Mouse (Mus musculus) midbrain, embryonic 10.5 days (tissue): Measurements from ENCODE around the gene Gm13271. TPM values are rescaled to one million over a fixed set of nuclear protein-coding genes. Genes with fewer than 3 reads are reported as not detected.
"Not testable (repeated sequence)": the region's sequence is repeated elsewhere in the genome, so short reads cannot be mapped to it uniquely, and the experiment has no call there.

Experiments used
- DNase-seq: peaks from one replicate; pipeline ENCODE4 v3.0.0-alpha.2; 2017; ENCODE audit warnings: low spot score
- H3K27ac ChIP-seq: fragments of 300-500 bp; sonication (generic); replicated peaks from 2 replicates; pipeline ENCODE4 v1.5.1; 2016; ENCODE audit warnings: mild to moderate bottlenecking
- H3K27me3 ChIP-seq: fragments of 300-500 bp; sonication (generic); 2 replicates; pipeline ENCODE4 v1.6.1; 2016; ENCODE audit warnings: low read depth, mild to moderate bottlenecking; ENCODE audit not compliant: poor library complexity, severe bottlenecking
- H3K36me3 ChIP-seq: fragments of 300-500 bp; sonication (generic); 2 replicates; pipeline ENCODE4 v1.6.1; 2016; ENCODE audit warnings: mild to moderate bottlenecking, moderate library complexity
- H3K4me1 ChIP-seq: fragments of 300-500 bp; sonication (generic); 2 replicates; pipeline ENCODE4 v1.6.1; 2016
- H3K4me3 ChIP-seq: fragments of 300-500 bp; sonication (generic); 2 replicates; pipeline ENCODE4 v1.5.1; 2016; ENCODE audit warnings: mild to moderate bottlenecking, moderate library complexity
- H3K9me3 ChIP-seq: fragments of 300-500 bp; sonication (generic); replicated peaks from 2 replicates; pipeline ENCODE4 v1.6.1; 2016; ENCODE audit warnings: mild to moderate bottlenecking
- WGBS: fragments of 180-500 bp; shearing (Covaris S2); methylation state at CpG from one replicate; pipeline ENCODE4 v1.1.7; 2016; 5-methylcytosine and 5-hydroxymethylcytosine counted together
- polyA plus RNA-seq: library from polyadenylated mRNA; unstranded; fragments of >200 nt; fragmentation: Nextera tagmentation; extraction: Ambion mirVana; gene quantifications from 2 replicates; pipeline ENCODE4 v1.2.1, GENCODE M21; 2016

Gene Gm13271
- polyA plus RNA-seq: not detected in 2 replicates

- H3K27me3 ChIP-seq: not testable (repeated sequence)
Observed at GRCm38 (mm10) chr4:88754818-88755340, at the start of gene Gm13271. Gm13271 (plus strand) TSS chr4:88754868.

GRCm38 (mm10) chr4:88705924-88706323 is 48.7 kb upstream of the Gm13271 start:
- WGBS: 49% methylated on average over 3 of the region's 3 CpGs
- Histone ChIP-seq H3K27ac (no peak overlapping the region), H3K27me3 (no peaks in the 10 kb centered on the region), H3K9me3 (no peaks in the 10 kb centered on the region), H3K36me3 (no peaks in the 10 kb centered on the region), H3K4me1 (no peaks in the 10 kb centered on the region), H3K4me3 (no peak overlapping the region)
- no peak for DNase-seq

More at GRCm38 (mm10) chr4:88754818-88755340, at the start of gene Gm13271:
- not testable (repeated sequence) for H3K9me3 ChIP-seq, H3K36me3 ChIP-seq, H3K4me3 ChIP-seq, H3K27ac ChIP-seq, DNase-seq
- 70% methylated on average over 15 of the region's 15 CpGs for WGBS
- H3K4me1 ChIP-seq: peaks cover 11% of the 10 kb centered on the region

- Histone ChIP-seq H3K4me1 (no peaks in the 10 kb centered on the region), H3K27me3 (no peaks in the 10 kb centered on the region), H3K9me3 (no peaks in the 10 kb centered on the region), H3K36me3 (no peaks in the 10 kb centered on the region), H3K27ac (no peak overlapping the region), H3K4me3 (no peak overlapping the region)
- WGBS: 96% methylated on average over 1 of the region's 1 CpGs
- DNase-seq: no peak
Observed at GRCm38 (mm10) chr4:88707128-88707826, 47.4 kb upstream of the Gm13271 start.

GRCm38 (mm10) chr4:88714281-88714680 is 40.4 kb upstream of the Gm13271 start:
- no peaks in the 10 kb centered on the region for H3K27me3 ChIP-seq
- peaks cover 9% of the 10 kb centered on the region; the same call in 1 of the 2 replicates for H3K9me3 ChIP-seq
- H3K36me3 ChIP-seq: peaks cover 66% of the 10 kb centered on the region
- no peak overlapping the region for H3K27ac ChIP-seq
- H3K4me3 ChIP-seq: no peak overlapping the region
- no peak for DNase-seq
- WGBS: 82% methylated on average over 1 of the region's 1 CpGs
- peaks cover 14% of the 10 kb centered on the region for H3K4me1 ChIP-seq

- Histone ChIP-seq H3K27me3 (no peaks in the 10 kb centered on the region), H3K27ac (no peak overlapping the region), H3K4me3 (no peak overlapping the region), H3K36me3 (peaks cover 74% of the 10 kb centered on the region), H3K4me1 (peaks cover 22% of the 10 kb centered on the region), H3K9me3 (peaks cover 9% of the 10 kb centered on the region; the same call in 1 of the 2 replicates)
- no peak for DNase-seq
Observed at GRCm38 (mm10) chr4:88715059-88715458, 39.6 kb upstream of the Gm13271 start.

GRCm38 (mm10) chr4:88718715-88719114 is 36.0 kb upstream of the Gm13271 start:
- no peaks in the 10 kb centered on the region for H3K27me3 ChIP-seq
- peaks cover 75% of the 10 kb centered on the region for H3K36me3 ChIP-seq
- H3K4me1 ChIP-seq: peaks cover 40% of the 10 kb centered on the region
- no peak overlapping the region for H3K27ac ChIP-seq
- peak overlapping the region; percentile 81 for H3K4me3 ChIP-seq
- peaks cover 9% of the 10 kb centered on the region; the same call in 1 of the 2 replicates for H3K9me3 ChIP-seq
- no peak for DNase-seq
- 76% methylated on average over 1 of the region's 1 CpGs for WGBS

GRCm38 (mm10) chr4:88721791-88722721 is 32.6 kb upstream of the Gm13271 start, which contains the start of the genes Gm26566 and Klhl9:
Gm26566 (plus strand) TSS chr4:88721805.
Klhl9 (minus strand) TSS chr4:88722465.
- Histone ChIP-seq H3K27ac (peak within 1 kb of the TSS; percentile 99), H3K9me3 (no peaks in the 10 kb centered on the region), H3K27me3 (no peaks in the 10 kb centered on the region), H3K4me1 (peaks cover 40% of the 10 kb centered on the region), H3K4me3 (peak within 1 kb of the TSS; percentile 81), H3K36me3 (peaks cover 42% of the 10 kb centered on the region)
- under 1% methylated on average over 81 of the region's 82 CpGs for WGBS
- DNase-seq: peak; percentile 97

- Histone ChIP-seq H3K27me3 (no peaks in the 10 kb centered on the region), H3K9me3 (no peaks in the 10 kb centered on the region), H3K4me3 (no peak overlapping the region), H3K27ac (no peak overlapping the region), H3K4me1 (peaks cover 32% of the 10 kb centered on the region), H3K36me3 (peaks cover 26% of the 10 kb centered on the region)
- no peak for DNase-seq
- WGBS: 68% methylated on average over 8 of the region's 8 CpGs
Observed at GRCm38 (mm10) chr4:88723497-88724090, 31.1 kb upstream of the Gm13271 start.

GRCm38 (mm10) chr4:88726727-88727126 is 27.9 kb upstream of the Gm13271 start:
- H3K9me3 ChIP-seq: no peaks in the 10 kb centered on the region
- no peaks in the 10 kb centered on the region for H3K36me3 ChIP-seq
- WGBS: 87% methylated on average over 6 of the region's 6 CpGs
- no peak for DNase-seq
- H3K27me3 ChIP-seq: no peaks in the 10 kb centered on the region
- no peak overlapping the region for H3K27ac ChIP-seq
- H3K4me3 ChIP-seq: no peak overlapping the region
- peaks cover 4% of the 10 kb centered on the region; the same call in 1 of the 2 replicates for H3K4me1 ChIP-seq

- DNase-seq: no peak
- H3K27me3 ChIP-seq: no peaks in the 10 kb centered on the region
- H3K9me3 ChIP-seq: no peaks in the 10 kb centered on the region
- WGBS: 3% methylated on average over 1 of the region's 1 CpGs
- no peaks in the 10 kb centered on the region for H3K36me3 ChIP-seq
- no peak overlapping the region for H3K4me3 ChIP-seq
- H3K4me1 ChIP-seq: peaks cover 4% of the 10 kb centered on the region; the same call in 1 of the 2 replicates
- H3K27ac ChIP-seq: no peak overlapping the region
Observed at GRCm38 (mm10) chr4:88727324-88727723, 27.3 kb upstream of the Gm13271 start.

GRCm38 (mm10) chr4:88738480-88738879 is 16.2 kb upstream of the Gm13271 start:
- Histone ChIP-seq H3K4me3 (no peak overlapping the region), H3K9me3 (no peaks in the 10 kb centered on the region), H3K4me1 (no peaks in the 10 kb centered on the region), H3K27me3 (no peaks in the 10 kb centered on the region), H3K36me3 (no peaks in the 10 kb centered on the region), H3K27ac (no peak overlapping the region)
- DNase-seq: peak; percentile 74
- WGBS: 5% methylated on average over 2 of the region's 2 CpGs

GRCm38 (mm10) chr4:88739036-88739435 is 15.6 kb upstream of the Gm13271 start:
- no peaks in the 10 kb centered on the region for H3K4me1 ChIP-seq
- DNase-seq: no peak
- no peaks in the 10 kb centered on the region for H3K36me3 ChIP-seq
- no peaks in the 10 kb centered on the region for H3K27me3 ChIP-seq
- WGBS: 89% methylated on average over 6 of the region's 6 CpGs
- H3K4me3 ChIP-seq: no peak overlapping the region
- no peaks in the 10 kb centered on the region for H3K9me3 ChIP-seq
- no peak overlapping the region for H3K27ac ChIP-seq
